Mouse (Mus musculus): ENCODE measurements around the gene Grb7. TPM values are rescaled to one million over a fixed set of nuclear protein-coding genes. Genes with fewer than 3 reads are reported as not detected.

Grb7 gene
- polyA plus RNA-seq, 1 experiment from 2014 or later, result 50.7 TPM

DNA sequence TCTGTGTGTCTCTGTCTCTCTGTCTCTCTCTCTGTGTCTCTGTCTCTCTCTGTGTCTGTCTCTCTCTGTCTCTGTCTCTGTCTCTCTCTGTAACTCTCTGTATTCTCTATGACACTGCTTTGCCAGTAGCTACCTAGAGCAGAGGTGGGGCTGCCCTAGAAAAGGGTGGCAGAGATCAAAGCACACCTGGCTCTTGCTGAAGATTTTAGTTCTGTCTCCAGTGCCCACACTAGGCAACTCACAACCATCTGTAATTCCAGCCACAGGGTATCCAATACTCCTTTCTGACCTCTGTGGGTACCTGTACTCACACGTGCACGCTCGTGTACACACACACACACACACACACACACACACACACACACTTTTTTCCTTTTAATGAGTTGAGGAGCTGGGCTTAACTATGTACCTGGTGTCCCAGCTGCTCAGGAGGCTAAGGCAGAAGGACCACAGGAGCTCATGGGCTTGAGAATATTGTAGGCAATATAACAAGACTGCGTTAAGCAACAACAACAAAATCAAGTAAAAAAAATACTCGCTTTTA lies 49.1 kb downstream of the Grb7 start:
- H3K4me3 ChIP-seq (ENCODE audit: low read depth, low read length), result no peak overlapping the region
- WGBS, result 93% methylated on average over 5 of the region's 5 CpGs
- no peak overlapping the region for H3K27ac ChIP-seq (ENCODE audit: low read depth, low read length)
- H3K4me2 ChIP-seq (replicated peaks; ENCODE audit: low read depth), result no peak overlapping the region
- no peaks in the 10 kb centered on the region for H3K4me1 ChIP-seq (replicated peaks; ENCODE audit: control insufficient read depth, insufficient read depth, low read length)
- no peaks in the 10 kb centered on the region for H3K27me3 ChIP-seq (replicated peaks; ENCODE audit: control insufficient read depth, insufficient read depth, low read length)
- no peaks in the 10 kb centered on the region for H3K9me3 ChIP-seq (ENCODE audit: control insufficient read depth)
- no peak overlapping the region for H3K9ac ChIP-seq (ENCODE audit: low read depth, low read length)
- no peak for TF ChIP-seq CTCF (IDR thresholded peaks at IDR 0.05; ENCODE audit: low read depth)
- H3K36me3 ChIP-seq (ENCODE audit: control insufficient read depth, insufficient read depth), result no peaks in the 10 kb centered on the region
- ATAC-seq, result no peak

GRCm38 (mm10) chr11:98497388-98498288 lies 51.4 kb downstream of the Grb7 start:
- ATAC-seq, result no peak
- Histone ChIP-seq H3K9me3 (ENCODE audit: control insufficient read depth) (no peaks in the 10 kb centered on the region), H3K9ac (ENCODE audit: low read depth, low read length) (no peak overlapping the region), H3K4me3 (ENCODE audit: low read depth, low read length) (no peak overlapping the region), H3K27me3 (replicated peaks; ENCODE audit: control insufficient read depth, insufficient read depth, low read length) (no peaks in the 10 kb centered on the region), H3K36me3 (ENCODE audit: control insufficient read depth, insufficient read depth) (no peaks in the 10 kb centered on the region), H3K4me1 (replicated peaks; ENCODE audit: control insufficient read depth, insufficient read depth, low read length) (no peaks in the 10 kb centered on the region), H3K27ac (ENCODE audit: low read depth, low read length) (no peak overlapping the region), H3K4me2 (replicated peaks; ENCODE audit: low read depth) (no peak overlapping the region)
- WGBS, result 48% methylated on average over 22 of the region's 22 CpGs
- TF ChIP-seq CTCF (IDR thresholded peaks at IDR 0.05; ENCODE audit: low read depth), result no peak

DNA sequence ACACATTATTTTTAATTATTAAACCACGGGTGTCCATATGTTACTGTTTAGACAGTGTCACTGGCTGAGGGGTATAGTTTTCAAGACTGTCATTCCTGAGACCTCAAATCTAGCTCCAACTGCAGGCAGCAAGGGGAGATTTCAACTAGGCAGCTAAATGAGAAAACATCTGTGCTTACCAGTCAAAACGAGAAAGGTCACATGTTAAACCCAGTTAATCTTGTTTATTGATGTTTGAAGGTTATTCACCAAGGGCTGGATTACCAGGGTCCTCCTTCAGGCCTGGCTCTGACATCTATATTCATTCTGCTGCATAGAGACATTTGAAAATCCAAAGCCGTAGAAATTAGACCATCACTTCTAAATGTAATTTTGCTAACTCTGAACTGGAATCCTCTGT lies 58.7 kb downstream of the Grb7 start:
- Histone ChIP-seq H3K27me3 (replicated peaks; ENCODE audit: control insufficient read depth, insufficient read depth, low read length) (no peaks in the 10 kb centered on the region), H3K36me3 (ENCODE audit: control insufficient read depth, insufficient read depth) (no peaks in the 10 kb centered on the region), H3K9ac (ENCODE audit: low read depth, low read length) (no peak overlapping the region), H3K4me1 (replicated peaks; ENCODE audit: control insufficient read depth, insufficient read depth, low read length) (no peaks in the 10 kb centered on the region), H3K9me3 (ENCODE audit: control insufficient read depth) (no peaks in the 10 kb centered on the region), H3K27ac (ENCODE audit: low read depth, low read length) (no peak overlapping the region), H3K4me2 (replicated peaks; ENCODE audit: low read depth) (no peak overlapping the region), H3K4me3 (ENCODE audit: low read depth, low read length) (no peak overlapping the region)
- WGBS, result 50% methylated on average over 3 of the region's 3 CpGs
- TF ChIP-seq CTCF (IDR thresholded peaks at IDR 0.05; ENCODE audit: low read depth), result no peak
- no peak for ATAC-seq

Other genes with a start within 250 kb of the Grb7 start
- gene Cdk12, start 243.3 kb upstream of the Grb7 start, polyA plus RNA-seq (2015; fragmentation: Nextera tagmentation; extraction: Ambion mirVana), result 4.9 and 6.4 TPM in 2 replicates
- 0.07 TPM in 1 of 2 replicates, not detected in the other for gene Neurod2, start 116.7 kb upstream of the Grb7 start, polyA plus RNA-seq (2015; fragmentation: Nextera tagmentation; extraction: Ambion mirVana)
- 99.5 and 102 TPM in 2 replicates for gene Ppp1r1b, start 98.0 kb upstream of the Grb7 start, polyA plus RNA-seq (2015; fragmentation: Nextera tagmentation; extraction: Ambion mirVana)
- 29.0 and 30.1 TPM in 2 replicates for gene Stard3, start 88.0 kb upstream of the Grb7 start, polyA plus RNA-seq (2015; fragmentation: Nextera tagmentation; extraction: Ambion mirVana)
- gene Tcap, start 62.6 kb upstream of the Grb7 start, polyA plus RNA-seq (2015; fragmentation: Nextera tagmentation; extraction: Ambion mirVana), result 0.44 and 0.69 TPM in 2 replicates
- not detected in 2 replicates for gene Pnmt, start 59.9 kb upstream of the Grb7 start, polyA plus RNA-seq (2015; fragmentation: Nextera tagmentation; extraction: Ambion mirVana)
- gene Pgap3, start 45.9 kb upstream of the Grb7 start, polyA plus RNA-seq (2015; fragmentation: Nextera tagmentation; extraction: Ambion mirVana), result 14.7 and 15.1 TPM in 2 replicates
- gene Erbb2, start 33.9 kb upstream of the Grb7 start, polyA plus RNA-seq (2015; fragmentation: Nextera tagmentation; extraction: Ambion mirVana), result 19.4 and 20.7 TPM in 2 replicates
- gene Mien1, start 7.4 kb upstream of the Grb7 start, polyA plus RNA-seq (2015; fragmentation: Nextera tagmentation; extraction: Ambion mirVana), result 264 and 265 TPM in 2 replicates
- gene Ikzf3, start 99.6 kb downstream of the Grb7 start, polyA plus RNA-seq (2015; fragmentation: Nextera tagmentation; extraction: Ambion mirVana), result 0.20 and 0.24 TPM in 2 replicates
- 3.2 and 4.0 TPM in 2 replicates for gene Zpbp2, start 104.7 kb downstream of the Grb7 start, polyA plus RNA-seq (2015; fragmentation: Nextera tagmentation; extraction: Ambion mirVana)
- gene Ormdl3, start 141.0 kb downstream of the Grb7 start, polyA plus RNA-seq (2015; fragmentation: Nextera tagmentation; extraction: Ambion mirVana), result 139 and 150 TPM in 2 replicates
- gene Lrrc3c, start 151.9 kb downstream of the Grb7 start, polyA plus RNA-seq (2015; fragmentation: Nextera tagmentation; extraction: Ambion mirVana), result not detected in 2 replicates
- gene Gm12355, start 179.3 kb downstream of the Grb7 start, polyA plus RNA-seq (2015; fragmentation: Nextera tagmentation; extraction: Ambion mirVana), result 0.56 and 0.58 TPM in 2 replicates
- gene Gsdma3, start 180.0 kb downstream of the Grb7 start, polyA plus RNA-seq (2015; fragmentation: Nextera tagmentation; extraction: Ambion mirVana), result not detected in 2 replicates
- 0.14 and 0.16 TPM in 2 replicates for gene Gsdma2, start 200.4 kb downstream of the Grb7 start, polyA plus RNA-seq (2015; fragmentation: Nextera tagmentation; extraction: Ambion mirVana)
- gene Gsdma, start 218.0 kb downstream of the Grb7 start, polyA plus RNA-seq (2015; fragmentation: Nextera tagmentation; extraction: Ambion mirVana), result 0.38 and 0.42 TPM in 2 replicates
- 95.5 and 96.2 TPM in 2 replicates for gene Psmd3, start 236.2 kb downstream of the Grb7 start, polyA plus RNA-seq (2015; fragmentation: Nextera tagmentation; extraction: Ambion mirVana)